Mouse (Mus musculus): ENCODE results near the gene Bnip1. TPM values are rescaled to one million over a fixed set of nuclear protein-coding genes. Genes with fewer than 3 reads are reported as not detected.
A peak's percentile ranks its signal among the peaks of the same experiment; 100 is the strongest.

Bnip1 gene
- polyA plus RNA-seq, 1 experiment: 27.8 TPM

- TF ChIP-seq FOSL1 (IDR thresholded peaks at IDR 0.05; ENCODE audit: insufficient read depth, low read length, poor library complexity, severe bottlenecking) (no peak), MYOD1 (IDR thresholded peaks at IDR 0.05; ENCODE audit: control insufficient read depth, insufficient read length, low read depth) (no peak), CEBPB (IDR thresholded peaks at IDR 0.05; ENCODE audit: low read depth) (no peak), CTCF (IDR thresholded peaks at IDR 0.05; ENCODE audit: control insufficient read depth, insufficient read depth, insufficient read length) (no peak), USF1 (IDR thresholded peaks at IDR 0.05; ENCODE audit: low read depth) (no peak), MYOG (IDR thresholded peaks at IDR 0.05; ENCODE audit: control insufficient read depth, extremely low read depth, insufficient read length) (no peak), MAX (IDR thresholded peaks at IDR 0.05) (no peak)
- H3K79me2 ChIP-seq (ENCODE audit: control insufficient read depth, insufficient read depth): no peaks in the 10 kb centered on the region
- no peak overlapping the region for H3K4me3 ChIP-seq (ENCODE audit: insufficient read depth, poor library complexity, severe bottlenecking)
- H3K27me3 ChIP-seq (ENCODE audit: control insufficient read depth, insufficient read depth, insufficient read length): peaks cover 97% of the 10 kb centered on the region
- H3K36me3 ChIP-seq (ENCODE audit: control insufficient read depth, insufficient read depth): no peaks in the 10 kb centered on the region
- no peak overlapping the region for H3ac ChIP-seq (ENCODE audit: control insufficient read depth, insufficient read length, low read depth)
- no peaks in the 10 kb centered on the region for H3K79me3 ChIP-seq (ENCODE audit: low read depth)
These were observed 59.0 kb downstream of the Bnip1 start for GRCm38 (mm10) chr17:26839718-26840438.

DNA sequence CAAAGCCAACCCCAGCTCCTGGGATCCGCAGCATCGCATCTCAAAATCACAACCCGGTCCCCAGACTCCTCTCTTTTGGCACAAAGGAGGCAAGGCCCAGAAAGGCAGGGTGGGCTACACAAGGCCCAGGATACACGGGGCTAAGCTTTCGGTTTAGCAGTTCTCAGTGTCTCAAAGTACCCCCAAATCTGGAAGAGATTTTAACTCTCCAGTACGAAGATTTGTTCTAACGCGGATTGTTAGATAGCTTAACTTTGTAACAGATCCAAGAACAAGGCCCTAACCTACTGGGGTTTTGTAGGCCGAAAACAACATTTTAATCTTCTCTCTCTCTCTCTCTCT lies 59.5 kb downstream of the Bnip1 start:
- H3K4me3 ChIP-seq (ENCODE audit: insufficient read depth, poor library complexity, severe bottlenecking): no peak overlapping the region
- no peak overlapping the region for H3ac ChIP-seq (ENCODE audit: control insufficient read depth, insufficient read length, low read depth)
- H3K79me3 ChIP-seq (ENCODE audit: low read depth): no peaks in the 10 kb centered on the region
- H3K36me3 ChIP-seq (ENCODE audit: control insufficient read depth, insufficient read depth): no peaks in the 10 kb centered on the region
- H3K79me2 ChIP-seq (ENCODE audit: control insufficient read depth, insufficient read depth): no peaks in the 10 kb centered on the region
- peaks cover 92% of the 10 kb centered on the region for H3K27me3 ChIP-seq (ENCODE audit: control insufficient read depth, insufficient read depth, insufficient read length)
- no peak for TF ChIP-seq CEBPB (IDR thresholded peaks at IDR 0.05; ENCODE audit: low read depth)
- no peak for TF ChIP-seq CTCF (IDR thresholded peaks at IDR 0.05; ENCODE audit: control insufficient read depth, insufficient read depth, insufficient read length)
- no peak for TF ChIP-seq MYOD1 (IDR thresholded peaks at IDR 0.05; ENCODE audit: control insufficient read depth, insufficient read length, low read depth)
- no peak for TF ChIP-seq FOSL1 (IDR thresholded peaks at IDR 0.05; ENCODE audit: insufficient read depth, low read length, poor library complexity, severe bottlenecking)

- no peaks in the 10 kb centered on the region for H3K79me3 ChIP-seq (ENCODE audit: low read depth)
- peak overlapping the region; percentile 34 for H3ac ChIP-seq (ENCODE audit: control insufficient read depth, insufficient read length, low read depth)
- peaks cover 90% of the 10 kb centered on the region for H3K27me3 ChIP-seq (ENCODE audit: control insufficient read depth, insufficient read depth, insufficient read length)
- H3K79me2 ChIP-seq (ENCODE audit: control insufficient read depth, insufficient read depth): no peaks in the 10 kb centered on the region
- no peak overlapping the region for H3K4me3 ChIP-seq (ENCODE audit: insufficient read depth, poor library complexity, severe bottlenecking)
- TF ChIP-seq MAX (IDR thresholded peaks at IDR 0.05) (no peak), CEBPB (IDR thresholded peaks at IDR 0.05; ENCODE audit: low read depth) (no peak), MYOD1 (IDR thresholded peaks at IDR 0.05; ENCODE audit: control insufficient read depth, insufficient read length, low read depth) (no peak), FOSL1 (IDR thresholded peaks at IDR 0.05; ENCODE audit: insufficient read depth, low read length, poor library complexity, severe bottlenecking) (no peak), CTCF (IDR thresholded peaks at IDR 0.05; ENCODE audit: control insufficient read depth, insufficient read depth, insufficient read length) (no peak), MYOG (IDR thresholded peaks at IDR 0.05; ENCODE audit: control insufficient read depth, extremely low read depth, insufficient read length) (no peak), USF1 (IDR thresholded peaks at IDR 0.05; ENCODE audit: low read depth) (no peak)
- no peaks in the 10 kb centered on the region for H3K36me3 ChIP-seq (ENCODE audit: control insufficient read depth, insufficient read depth)
These were observed 60.3 kb downstream of the Bnip1 start for GRCm38 (mm10) chr17:26840922-26841731.

DNA sequence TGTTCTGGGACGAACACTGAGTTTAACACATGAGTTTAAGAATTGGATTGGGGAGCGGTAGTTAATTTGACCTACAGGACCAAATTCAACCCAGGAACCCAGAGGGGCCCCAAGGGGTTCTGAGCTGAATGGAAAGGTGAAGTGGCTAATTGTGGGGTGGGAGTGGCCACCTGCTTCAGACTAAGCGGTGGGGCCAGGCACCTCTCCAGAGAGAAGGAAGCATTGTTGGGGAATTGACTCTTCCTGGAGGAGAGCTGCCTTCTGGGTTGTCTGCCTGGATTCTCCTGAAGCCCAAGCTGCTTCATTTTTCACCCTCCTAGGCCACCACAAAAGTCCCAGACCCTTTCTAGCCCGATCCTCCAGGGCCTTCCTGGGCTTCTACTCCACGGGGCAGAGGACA lies 61.1 kb downstream of the Bnip1 start:
- TF ChIP-seq MAX (IDR thresholded peaks at IDR 0.05) (no peak), CTCF (IDR thresholded peaks at IDR 0.05; ENCODE audit: control insufficient read depth, insufficient read depth, insufficient read length) (no peak), USF1 (IDR thresholded peaks at IDR 0.05; ENCODE audit: low read depth) (no peak), CEBPB (IDR thresholded peaks at IDR 0.05; ENCODE audit: low read depth) (no peak), FOSL1 (IDR thresholded peaks at IDR 0.05; ENCODE audit: insufficient read depth, low read length, poor library complexity, severe bottlenecking) (no peak), MYOG (IDR thresholded peaks at IDR 0.05; ENCODE audit: control insufficient read depth, extremely low read depth, insufficient read length) (no peak), MYOD1 (IDR thresholded peaks at IDR 0.05; ENCODE audit: control insufficient read depth, insufficient read length, low read depth) (no peak)
- Histone ChIP-seq H3K79me2 (ENCODE audit: control insufficient read depth, insufficient read depth) (no peaks in the 10 kb centered on the region), H3K4me3 (ENCODE audit: insufficient read depth, poor library complexity, severe bottlenecking) (no peak overlapping the region), H3K27me3 (ENCODE audit: control insufficient read depth, insufficient read depth, insufficient read length) (peaks cover 83% of the 10 kb centered on the region), H3K79me3 (ENCODE audit: low read depth) (no peaks in the 10 kb centered on the region), H3ac (ENCODE audit: control insufficient read depth, insufficient read length, low read depth) (no peak overlapping the region), H3K36me3 (ENCODE audit: control insufficient read depth, insufficient read depth) (no peaks in the 10 kb centered on the region)

Other genes with a start within 250 kb of the Bnip1 start
- gene Ergic1, start 219.6 kb upstream of the Bnip1 start, polyA plus RNA-seq (2012; fragmentation: generic; extraction: Trizol): 114 TPM
- 16.4 TPM for gene Dusp1, start 218.9 kb upstream of the Bnip1 start, polyA plus RNA-seq (2012; fragmentation: generic; extraction: Trizol)
- 236 TPM for gene Atp6v0e, start 117.8 kb upstream of the Bnip1 start, polyA plus RNA-seq (2012; fragmentation: generic; extraction: Trizol)
- gene Crebrf, start 65.4 kb upstream of the Bnip1 start, polyA plus RNA-seq (2012; fragmentation: generic; extraction: Trizol): 0.47 TPM
- gene Nkx2-5, start 63.9 kb downstream of the Bnip1 start, polyA plus RNA-seq (2012; fragmentation: generic; extraction: Trizol): 2.2 TPM
- 30.9 TPM for gene Kifc5b, start 136.0 kb downstream of the Bnip1 start, polyA plus RNA-seq (2012; fragmentation: generic; extraction: Trizol)
- 7.3 TPM for gene Phf1, start 152.0 kb downstream of the Bnip1 start, polyA plus RNA-seq (2012; fragmentation: generic; extraction: Trizol)
- gene Cuta, start 158.5 kb downstream of the Bnip1 start, polyA plus RNA-seq (2012; fragmentation: generic; extraction: Trizol): 166 TPM
- 3.0 TPM for gene Syngap1, start 160.2 kb downstream of the Bnip1 start, polyA plus RNA-seq (2012; fragmentation: generic; extraction: Trizol)
- 6.8 TPM for gene Zbtb9, start 192.1 kb downstream of the Bnip1 start, polyA plus RNA-seq (2012; fragmentation: generic; extraction: Trizol)
- 95.1 TPM for gene Bak1, start 247.9 kb downstream of the Bnip1 start, polyA plus RNA-seq (2012; fragmentation: generic; extraction: Trizol)

All from C2C12 (cell line).